Mouse (Mus musculus): ENCODE results near the gene Rbm10. TPM values are rescaled to one million over a fixed set of nuclear protein-coding genes. Genes with fewer than 3 reads are reported as not detected.

Rbm10 gene
- 58.0 and 61.7 TPM in 2 replicates for polyA plus RNA-seq (2015; fragmentation: Nextera tagmentation; extraction: Ambion mirVana)

- WGBS = 21% methylated on average over 49 of the region's 49 CpGs
- Histone ChIP-seq H3K4me1 (replicated peaks) (peaks cover 31% of the 10 kb centered on the region), H3K4me2 (peak within 1 kb of the TSS; percentile 65), H3K9ac (peak within 1 kb of the TSS; percentile 76), H3K9me3 (no peaks in the 10 kb centered on the region), H3K4me3 (peak within 1 kb of the TSS; percentile 55), H3K27me3 (no peaks in the 10 kb centered on the region), H3K27ac (replicated peaks) (peak within 1 kb of the TSS; percentile 92), H3K36me3 (0 out of 2 replicates have a peak, but pooled peaks cover 26% of the 10 kb centered on the region)
- ATAC-seq (ENCODE audit: low read depth) = peak; percentile 98
Observed at GRCm38 (mm10) chrX:20617176-20617902, at the start of gene Rbm10, which contains the start of gene Ndufb11. Gene Rbm10, plus strand, starts transcription at chrX:20617503. Gene Ndufb11, minus strand, starts transcription at chrX:20617619.

GRCm38 (mm10) chrX:20571024-20571423 is 46.3 kb upstream of the Rbm10 start:
- H3K36me3 ChIP-seq = no peaks in the 10 kb centered on the region
- no peak overlapping the region for H3K27ac ChIP-seq (replicated peaks)
- 61% methylated on average over 2 of the region's 2 CpGs for WGBS
- H3K4me3 ChIP-seq = no peak overlapping the region
- ATAC-seq (ENCODE audit: low read depth) = no peak
- H3K4me1 ChIP-seq (replicated peaks) = no peaks in the 10 kb centered on the region
- no peaks in the 10 kb centered on the region for H3K27me3 ChIP-seq
- H3K9ac ChIP-seq = no peak overlapping the region
- H3K4me2 ChIP-seq = no peak overlapping the region
- no peaks in the 10 kb centered on the region for H3K9me3 ChIP-seq

GRCm38 (mm10) chrX:20572683-20573082 is 44.6 kb upstream of the Rbm10 start:
- Histone ChIP-seq H3K4me2 (no peak overlapping the region), H3K27me3 (no peaks in the 10 kb centered on the region), H3K9ac (no peak overlapping the region), H3K27ac (replicated peaks) (no peak overlapping the region), H3K36me3 (no peaks in the 10 kb centered on the region), H3K9me3 (no peaks in the 10 kb centered on the region), H3K4me3 (no peak overlapping the region), H3K4me1 (replicated peaks) (no peaks in the 10 kb centered on the region)
- WGBS = 81% methylated on average over 9 of the region's 9 CpGs
- no peak for ATAC-seq (ENCODE audit: low read depth)

GRCm38 (mm10) chrX:20573927-20574326 is 43.4 kb upstream of the Rbm10 start:
- H3K4me3 ChIP-seq = no peak overlapping the region
- WGBS = 89% methylated on average over 4 of the region's 4 CpGs
- ATAC-seq (ENCODE audit: low read depth) = no peak
- H3K9ac ChIP-seq = no peak overlapping the region
- H3K9me3 ChIP-seq = no peaks in the 10 kb centered on the region
- H3K27ac ChIP-seq (replicated peaks) = no peak overlapping the region
- no peaks in the 10 kb centered on the region for H3K4me1 ChIP-seq (replicated peaks)
- H3K4me2 ChIP-seq = no peak overlapping the region
- H3K27me3 ChIP-seq = no peaks in the 10 kb centered on the region
- no peaks in the 10 kb centered on the region for H3K36me3 ChIP-seq

- no peak overlapping the region for H3K4me3 ChIP-seq
- H3K9me3 ChIP-seq = no peaks in the 10 kb centered on the region
- no peak overlapping the region for H3K9ac ChIP-seq
- H3K27ac ChIP-seq (replicated peaks) = no peak overlapping the region
- H3K4me1 ChIP-seq (replicated peaks) = no peaks in the 10 kb centered on the region
- WGBS = 28% methylated on average over 4 of the region's 4 CpGs
- ATAC-seq (ENCODE audit: low read depth) = no peak
- H3K4me2 ChIP-seq = no peak overlapping the region
- H3K36me3 ChIP-seq = no peaks in the 10 kb centered on the region
- H3K27me3 ChIP-seq = no peaks in the 10 kb centered on the region
Observed at GRCm38 (mm10) chrX:20587968-20588367, 29.3 kb upstream of the Rbm10 start.

GRCm38 (mm10) chrX:20608500-20608899 is 8.8 kb upstream of the Rbm10 start:
- WGBS = 91% methylated on average over 4 of the region's 4 CpGs

GRCm38 (mm10) chrX:20616861-20617175 is 485 bp upstream of the Rbm10 start:
- peak; percentile 59; the same call in 1 of the 2 replicates for ATAC-seq (ENCODE audit: low read depth)

More at GRCm38 (mm10) chrX:20608500-20608899, 8.8 kb upstream of the Rbm10 start:
- Histone ChIP-seq H3K27me3 (no peaks in the 10 kb centered on the region), H3K4me3 (no peak overlapping the region), H3K4me2 (no peak overlapping the region), H3K4me1 (replicated peaks) (no peaks in the 10 kb centered on the region), H3K9me3 (no peaks in the 10 kb centered on the region), H3K27ac (replicated peaks) (no peak overlapping the region), H3K9ac (no peak overlapping the region), H3K36me3 (no peaks in the 10 kb centered on the region)
- ATAC-seq (ENCODE audit: low read depth) = no peak

GRCm38 (mm10) chrX:20617903-20618399 is 648 bp downstream of the Rbm10 start:
- peak; percentile 77 for ATAC-seq (ENCODE audit: low read depth)
- Histone ChIP-seq H3K9me3 (no peaks in the 10 kb centered on the region), H3K9ac (peak overlapping the region; percentile 76), H3K27ac (replicated peaks) (peak overlapping the region; percentile 92), H3K4me1 (replicated peaks) (peaks cover 31% of the 10 kb centered on the region), H3K4me2 (peak overlapping the region; percentile 65), H3K4me3 (peak overlapping the region; percentile 55), H3K36me3 (peaks cover 26% of the 10 kb centered on the region; the same call in 1 of the 2 replicates), H3K27me3 (no peaks in the 10 kb centered on the region)
- WGBS = 23% methylated on average over 31 of the region's 31 CpGs

More at GRCm38 (mm10) chrX:20616861-20617175, 485 bp upstream of the Rbm10 start:
- Histone ChIP-seq H3K4me1 (replicated peaks) (peaks cover 31% of the 10 kb centered on the region), H3K9ac (peak overlapping the region; percentile 76), H3K4me2 (peak overlapping the region; percentile 65), H3K4me3 (peak overlapping the region; percentile 55), H3K36me3 (0 out of 2 replicates have a peak, but pooled peaks cover 26% of the 10 kb centered on the region), H3K9me3 (no peaks in the 10 kb centered on the region), H3K27me3 (no peaks in the 10 kb centered on the region), H3K27ac (replicated peaks) (peak overlapping the region; percentile 92)
- 18% methylated on average over 17 of the region's 17 CpGs for WGBS

GRCm38 (mm10) chrX:20638141-20638540 is 20.8 kb downstream of the Rbm10 start:
- Histone ChIP-seq H3K4me2 (no peak overlapping the region), H3K9ac (no peak overlapping the region), H3K9me3 (no peaks in the 10 kb centered on the region), H3K4me3 (no peak overlapping the region), H3K36me3 (peaks cover 60% of the 10 kb centered on the region), H3K4me1 (replicated peaks) (no peaks in the 10 kb centered on the region), H3K27ac (replicated peaks) (no peak overlapping the region), H3K27me3 (no peaks in the 10 kb centered on the region)
- ATAC-seq (ENCODE audit: low read depth) = no peak
- WGBS = 96% methylated on average over 2 of the region's 2 CpGs

- no peak overlapping the region for H3K27ac ChIP-seq (replicated peaks)
Observed at GRCm38 (mm10) chrX:20644780-20645179, 27.5 kb downstream of the Rbm10 start.

GRCm38 (mm10) chrX:20657593-20657992 is 40.3 kb downstream of the Rbm10 start:
- H3K9ac ChIP-seq = 0 out of 2 replicates have a peak overlapping the region, but pooled peaks have one; percentile 41
- no peaks in the 10 kb centered on the region for H3K36me3 ChIP-seq
- WGBS = 34% methylated on average over 5 of the region's 5 CpGs
- H3K4me2 ChIP-seq = peak overlapping the region; percentile 70
- peak overlapping the region; percentile 48 for H3K4me3 ChIP-seq
- H3K4me1 ChIP-seq (replicated peaks) = 0 out of 2 replicates have a peak, but pooled peaks cover 7% of the 10 kb centered on the region
- no peak overlapping the region for H3K27ac ChIP-seq (replicated peaks)
- no peaks in the 10 kb centered on the region for H3K27me3 ChIP-seq
- H3K9me3 ChIP-seq = no peaks in the 10 kb centered on the region
- no peak for ATAC-seq (ENCODE audit: low read depth)

More at GRCm38 (mm10) chrX:20644780-20645179, 27.5 kb downstream of the Rbm10 start:
- no peak overlapping the region for H3K9ac ChIP-seq
- H3K4me3 ChIP-seq = no peak overlapping the region
- no peak overlapping the region for H3K4me2 ChIP-seq
- no peak for ATAC-seq (ENCODE audit: low read depth)
- no peaks in the 10 kb centered on the region for H3K9me3 ChIP-seq
- H3K36me3 ChIP-seq = peaks cover 80% of the 10 kb centered on the region
- no peaks in the 10 kb centered on the region for H3K27me3 ChIP-seq
- no peaks in the 10 kb centered on the region for H3K4me1 ChIP-seq (replicated peaks)
- 85% methylated on average over 5 of the region's 5 CpGs for WGBS

- H3K9me3 ChIP-seq = no peaks in the 10 kb centered on the region
- peak within 1 kb of the TSS; percentile 48 for H3K4me3 ChIP-seq
- H3K36me3 ChIP-seq = no peaks in the 10 kb centered on the region
- 22% methylated on average over 27 of the region's 27 CpGs for WGBS
- H3K4me1 ChIP-seq (replicated peaks) = 0 out of 2 replicates have a peak, but pooled peaks cover 7% of the 10 kb centered on the region
- peak within 1 kb of the TSS; percentile 70 for H3K4me2 ChIP-seq
- H3K9ac ChIP-seq = peak within 1 kb of the TSS; percentile 63
- peak within 1 kb of the TSS; percentile 28; the same call in 1 of the 2 replicates for H3K27ac ChIP-seq (replicated peaks)
- no peaks in the 10 kb centered on the region for H3K27me3 ChIP-seq
- ATAC-seq (ENCODE audit: low read depth) = peak; percentile 88
Observed at GRCm38 (mm10) chrX:20658026-20658652, 40.8 kb downstream of the Rbm10 start, which contains the start of gene Uba1. Gene Uba1, plus strand, starts transcription at chrX:20658326.

All from neural tube, embryonic 13.5 days (tissue).